Mouse (Mus musculus): ENCODE data around the gene Grin2a.
"Not testable (repeated sequence)": the region's sequence is repeated elsewhere in the genome, so short reads cannot be mapped to it uniquely, and the experiment has no call there.

The Grin2a gene

DNA sequence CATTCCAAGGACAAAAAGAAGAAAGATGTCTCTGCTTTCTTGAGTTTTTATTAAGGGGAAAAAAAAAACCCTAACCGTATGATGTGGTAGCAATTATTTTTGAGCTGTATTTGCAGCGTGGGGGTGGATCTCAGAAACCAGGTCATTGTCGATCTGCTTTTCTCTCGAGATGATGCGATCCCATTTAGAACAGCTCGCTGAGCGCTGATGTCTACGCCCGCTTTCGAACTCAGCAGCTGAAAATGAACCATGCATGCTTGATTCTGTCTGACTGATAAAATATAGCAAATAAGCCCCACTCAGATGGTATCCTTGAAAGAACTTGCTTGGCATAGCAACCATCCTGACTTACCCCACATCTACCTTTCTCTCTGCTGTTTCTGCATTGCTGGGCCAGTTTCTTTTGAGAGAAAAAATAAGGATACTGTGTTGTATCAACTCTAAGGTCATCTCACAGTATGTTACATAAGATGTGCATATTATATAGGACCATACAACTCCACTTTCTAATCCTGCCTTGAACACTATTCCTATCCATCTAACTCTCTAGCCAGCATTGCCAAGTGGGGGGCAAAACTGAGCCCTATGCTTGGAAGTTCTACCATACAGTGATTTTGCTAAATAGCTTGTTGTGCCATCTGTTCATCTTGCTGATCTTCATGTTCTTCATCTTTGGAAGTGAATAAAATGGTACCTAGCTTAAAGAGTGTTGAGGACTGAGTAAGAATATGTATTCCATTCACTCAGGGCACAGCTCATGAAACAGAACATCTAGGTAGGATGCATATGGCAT, 369.5 kb downstream of the Grin2a start:
- no peak for DNase-seq (ENCODE audit: low spot score)

DNA sequence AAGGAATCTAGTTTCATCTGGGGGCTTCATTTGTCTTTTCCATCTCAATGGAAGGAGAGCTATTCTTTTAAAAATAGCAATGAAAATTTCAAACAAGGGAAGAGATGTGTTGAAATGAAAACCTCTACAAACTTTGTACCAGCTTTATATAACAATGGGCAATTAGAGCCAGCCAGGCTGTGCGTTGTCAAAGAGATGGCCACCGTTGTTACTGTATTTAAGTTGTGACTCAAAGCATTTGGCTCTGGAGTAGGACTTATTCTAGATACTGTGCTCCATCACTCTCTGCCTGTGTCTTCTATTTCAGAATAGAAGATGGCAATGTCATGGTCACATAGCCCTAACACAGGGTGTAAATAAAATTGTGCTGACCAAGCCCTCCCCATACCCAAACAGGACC, 371.0 kb downstream of the Grin2a start:
- no peak for DNase-seq (ENCODE audit: low spot score)

DNA sequence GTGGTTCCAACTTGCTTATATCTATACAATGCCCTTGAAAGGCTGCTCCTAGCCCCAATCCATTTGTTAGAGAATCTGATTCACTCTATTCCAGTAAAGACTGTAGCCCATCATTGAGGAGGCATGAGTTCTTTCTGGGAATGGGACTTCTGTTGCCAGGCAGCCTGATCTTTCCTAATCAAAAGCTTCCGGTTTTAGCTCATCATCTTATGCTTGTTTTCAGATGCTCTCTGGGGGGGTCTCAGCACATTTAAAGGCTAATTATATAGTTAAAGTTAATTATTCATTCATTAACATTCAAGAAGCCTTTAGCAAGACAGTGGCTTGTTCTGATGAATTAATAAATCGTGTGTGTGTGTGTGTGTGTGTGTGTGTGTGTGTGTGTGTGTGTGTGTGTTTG, 377.2 kb downstream of the Grin2a start:
- no peak for DNase-seq (ENCODE audit: low spot score)

DNA sequence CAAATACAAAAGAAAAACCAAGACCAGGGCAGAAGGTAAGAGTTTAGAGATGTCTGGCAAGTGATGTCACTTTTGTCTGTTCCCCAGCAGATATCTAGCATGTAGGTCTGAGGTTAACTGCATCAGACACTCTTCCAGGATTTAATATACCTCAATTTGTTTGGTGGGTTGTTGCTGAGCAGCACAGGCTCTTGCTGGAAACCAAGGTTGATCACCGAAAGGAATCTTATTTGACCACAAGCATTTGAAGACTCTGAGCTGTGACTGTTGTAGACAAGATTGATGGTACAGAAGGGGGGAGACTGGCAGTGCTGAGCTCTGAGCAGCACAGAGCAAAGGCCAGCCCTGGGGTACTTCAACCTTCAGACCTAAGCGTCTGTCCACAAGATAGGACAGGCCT, 378.1 kb downstream of the Grin2a start:
- DNase-seq (ENCODE audit: low spot score) = no peak

DNA sequence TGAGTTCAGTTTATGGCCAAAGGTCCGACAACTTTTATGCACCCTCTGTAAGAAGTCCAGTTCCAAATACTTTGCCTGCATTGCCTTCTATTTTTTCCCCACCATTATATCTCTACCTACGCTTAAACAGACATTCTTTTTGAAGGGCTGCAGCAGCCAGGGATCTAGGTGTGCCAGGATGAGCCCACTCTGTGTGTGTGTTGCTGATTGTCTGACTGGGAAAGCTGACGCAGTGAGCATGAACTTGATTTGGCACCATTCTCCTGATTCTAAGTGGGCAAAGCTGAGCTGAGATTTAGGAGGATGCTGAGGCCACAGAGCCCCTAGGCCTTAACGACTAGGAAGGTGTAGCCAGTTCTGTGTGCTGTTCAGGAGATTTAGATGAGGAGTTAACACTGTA, 378.6 kb downstream of the Grin2a start:
- no peak for DNase-seq (ENCODE audit: low spot score)

DNA sequence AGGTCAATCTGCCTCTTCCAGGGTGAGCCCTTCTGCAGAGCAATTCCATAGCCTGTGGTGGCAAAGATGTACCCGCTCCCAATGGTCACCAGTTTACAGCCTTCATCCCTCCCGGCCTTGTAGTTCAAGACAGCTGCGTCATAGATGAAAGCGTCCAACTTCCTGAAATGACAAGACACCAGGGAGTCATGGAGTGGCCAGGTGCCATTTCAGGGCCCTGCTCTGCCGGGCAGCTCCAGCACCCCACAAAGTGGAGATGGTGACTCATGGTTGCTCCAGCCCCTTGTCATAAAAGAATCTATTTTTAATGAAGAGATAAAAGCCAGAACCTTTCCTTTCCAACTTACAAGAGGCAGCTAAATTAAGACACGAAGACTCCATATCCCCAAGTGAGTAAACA, 382.8 kb downstream of the Grin2a start:
- DNase-seq (ENCODE audit: low spot score) = not testable (repeated sequence)

DNA sequence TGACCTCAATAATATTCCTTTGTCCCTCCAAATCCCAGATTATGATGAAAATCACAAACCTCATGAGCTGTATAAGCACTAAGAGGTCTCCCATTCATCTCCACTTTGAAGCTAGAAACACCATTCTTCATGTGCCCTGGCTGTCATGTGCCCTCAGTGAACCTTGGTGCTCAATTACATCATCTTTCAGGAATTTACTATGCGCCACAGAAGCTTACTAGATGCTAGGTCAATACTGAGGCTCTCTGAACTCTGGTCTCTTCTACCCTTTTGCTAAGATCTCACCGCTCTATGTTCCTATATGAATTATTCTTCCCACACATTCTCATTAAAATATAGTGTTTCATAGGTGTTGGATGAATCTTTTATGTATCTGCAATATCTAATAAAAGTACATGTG, 387.9 kb downstream of the Grin2a start:
- no peak for DNase-seq (ENCODE audit: low spot score)

DNA sequence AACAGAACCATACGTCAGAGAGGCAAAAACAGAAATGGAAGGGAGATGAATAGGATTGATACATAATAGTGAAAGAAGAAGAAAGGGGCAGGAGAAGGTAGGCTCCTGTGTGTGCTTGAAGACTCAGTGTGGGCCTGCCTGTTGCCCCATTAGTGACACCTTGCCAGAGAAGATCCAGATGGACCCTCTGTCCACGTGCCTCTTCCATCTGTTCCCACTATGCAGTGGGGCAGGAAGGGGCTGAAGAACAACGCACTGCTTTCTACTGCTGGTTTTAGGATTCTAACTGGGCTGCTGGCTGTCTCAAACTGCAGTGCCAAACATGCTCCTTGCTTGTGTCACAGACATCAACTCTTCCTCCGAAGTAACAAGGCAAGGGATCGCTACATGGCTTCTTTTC, 391.4 kb downstream of the Grin2a start:
- DNase-seq (ENCODE audit: low spot score) = no peak

DNA sequence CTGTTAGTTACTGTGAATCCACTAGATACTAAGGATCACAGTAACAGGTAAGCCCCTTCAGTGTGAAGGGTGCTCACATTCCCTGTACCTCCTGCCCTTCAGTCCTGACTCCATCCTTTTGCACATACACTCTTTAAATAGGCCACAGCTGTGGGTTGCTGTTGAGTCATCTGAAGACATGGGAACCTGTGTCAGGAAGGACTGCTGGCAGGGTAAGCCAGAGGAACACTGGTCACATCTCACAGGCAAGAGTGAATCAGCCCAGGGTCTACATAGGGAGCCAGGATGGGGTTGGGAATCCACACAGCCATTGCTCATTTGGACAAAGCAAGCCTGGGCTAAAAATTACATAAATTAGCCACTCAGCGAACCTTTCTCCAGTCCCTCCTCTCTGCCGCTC, 392.8 kb downstream of the Grin2a start:
- no peak for DNase-seq (ENCODE audit: low spot score)

DNA sequence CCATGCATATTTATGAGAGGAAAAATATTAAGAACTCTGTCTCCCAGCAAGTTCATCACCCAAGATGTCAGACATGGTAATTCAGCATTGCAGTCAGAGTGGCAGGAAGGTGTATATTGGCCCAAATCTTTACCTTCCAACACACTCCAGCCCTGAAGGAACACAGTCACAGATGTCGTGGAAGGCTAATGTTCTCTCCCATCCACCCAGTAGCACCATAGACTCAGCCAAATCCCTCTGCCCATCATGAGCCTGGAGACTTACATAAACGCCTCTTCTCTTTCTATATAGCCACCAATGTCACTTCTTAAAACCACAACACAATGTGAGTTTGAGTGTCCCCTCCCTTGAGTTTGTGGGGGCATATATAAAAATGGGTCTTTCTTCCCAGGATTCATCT, 406.2 kb downstream of the Grin2a start:
- DNase-seq (ENCODE audit: low spot score) = no peak

DNA sequence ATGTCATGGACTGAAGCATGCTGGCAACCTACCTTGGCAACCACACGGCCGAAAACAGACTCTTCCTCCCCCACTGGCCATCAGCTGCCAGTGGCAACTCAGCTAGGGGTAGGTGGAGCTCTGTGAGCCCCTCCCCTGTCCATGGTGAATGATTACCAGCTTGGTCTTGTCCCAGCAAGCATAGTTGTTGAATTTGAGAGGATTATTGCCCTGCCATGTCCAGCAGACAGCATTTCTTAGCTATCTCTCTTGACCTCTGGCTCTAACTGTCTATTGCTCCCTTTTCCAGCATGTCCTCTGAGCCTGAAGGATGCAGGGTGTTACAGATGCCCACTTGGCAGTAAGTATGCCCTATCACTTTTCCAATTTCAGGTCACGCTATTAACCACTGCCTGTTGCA, 406.9 kb downstream of the Grin2a start:
- DNase-seq (ENCODE audit: low spot score) = no peak

DNA sequence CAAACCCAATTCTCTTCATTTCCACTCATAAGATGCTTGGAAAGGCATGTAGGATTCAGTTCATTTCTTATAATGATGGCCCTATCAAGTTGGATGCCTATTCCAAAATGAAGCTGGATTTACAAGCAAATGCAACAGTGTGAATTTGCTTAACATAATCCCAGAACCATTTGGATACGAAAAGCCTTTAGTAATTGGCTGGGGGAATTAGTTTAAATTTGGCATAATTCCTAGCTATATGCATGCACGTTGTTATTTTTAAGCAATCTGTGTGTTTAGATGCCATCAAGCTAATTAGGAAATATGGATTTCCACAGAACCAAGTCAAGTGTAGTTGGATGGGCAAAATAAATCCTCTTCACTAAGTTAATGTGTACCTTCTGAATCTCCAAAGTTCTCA, 411.4 kb downstream of the Grin2a start:
- no peak for DNase-seq (ENCODE audit: low spot score)

DNA sequence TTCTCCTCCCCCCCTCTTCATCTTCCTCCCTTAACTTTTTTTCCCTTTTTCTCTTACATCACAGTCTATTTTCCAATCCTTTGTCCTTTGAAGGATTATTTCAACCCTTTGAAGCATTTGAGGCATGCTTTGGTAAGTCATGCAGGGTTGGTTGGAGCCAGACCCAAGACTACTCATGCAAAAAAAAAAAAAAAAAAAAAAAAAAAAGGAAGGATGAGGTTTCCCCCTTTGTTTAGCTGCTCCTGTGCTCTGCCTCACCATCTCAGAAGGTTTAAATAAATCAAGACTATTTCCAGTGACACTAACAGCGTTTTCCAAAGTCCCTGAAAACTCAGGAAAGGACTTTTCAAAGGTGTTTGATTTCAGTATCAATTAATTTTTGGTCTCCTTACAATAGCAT, 423.6 kb downstream of the Grin2a start:
- DNase-seq (ENCODE audit: low spot score) = no peak

DNA sequence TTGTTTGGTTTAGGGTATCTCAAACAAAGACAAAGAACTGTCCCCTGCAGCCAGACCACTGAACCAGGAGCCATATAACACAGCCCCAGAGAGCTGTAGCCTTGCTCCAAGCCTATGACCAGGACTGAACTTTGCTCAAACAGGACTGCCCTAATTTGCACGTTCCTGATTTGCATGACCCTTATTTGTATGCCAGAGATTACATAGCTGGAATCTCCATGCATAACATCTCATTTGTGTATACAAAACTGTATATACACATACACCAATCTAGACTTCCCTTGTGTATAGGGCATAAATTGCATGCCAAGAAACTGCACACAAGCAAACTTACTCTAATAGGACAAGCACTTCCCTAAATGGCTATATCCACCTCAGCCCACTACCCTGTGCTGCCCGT, 428.1 kb downstream of the Grin2a start:
- no peak for DNase-seq (ENCODE audit: low spot score)

DNA sequence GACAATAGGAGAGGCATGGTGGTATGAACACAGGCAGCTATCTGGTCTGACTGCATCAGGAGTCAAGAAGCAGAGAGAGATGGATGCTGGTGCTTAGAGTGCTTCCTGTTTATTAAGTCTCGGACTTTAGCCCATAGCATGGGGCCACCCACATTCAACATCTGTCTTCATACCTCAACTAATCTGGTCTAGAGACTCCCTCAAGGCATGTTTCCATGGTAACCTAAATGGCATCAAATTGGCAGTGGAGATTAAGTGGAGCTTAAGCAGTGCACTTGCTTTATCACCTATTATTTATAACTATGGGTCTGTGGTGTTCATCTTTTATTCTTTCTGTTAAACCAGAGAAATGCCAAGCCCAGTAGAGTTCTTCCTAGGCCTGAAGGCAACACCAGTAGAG, 433.5 kb downstream of the Grin2a start:
- no peak for DNase-seq (ENCODE audit: low spot score)

DNA sequence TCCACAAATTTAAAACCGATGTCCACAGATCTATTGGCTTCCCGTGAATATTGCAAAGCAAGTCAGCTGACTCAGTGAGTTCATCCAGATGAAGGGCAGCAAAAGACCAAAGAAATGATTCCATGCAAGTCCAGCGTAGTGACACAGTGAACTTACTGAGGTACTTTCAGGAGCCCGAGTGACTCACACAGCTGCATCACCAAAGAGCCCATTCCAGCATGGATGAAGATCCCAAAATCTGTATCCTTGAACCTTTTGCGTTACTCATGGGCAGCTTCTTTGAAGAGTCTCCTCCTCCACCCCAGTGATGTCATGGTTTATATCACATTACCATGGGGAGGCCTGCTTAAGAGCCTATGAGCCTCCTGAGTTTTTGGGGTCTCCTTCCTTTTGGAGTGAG, 460.2 kb downstream of the Grin2a start:
- DNase-seq (ENCODE audit: low spot score) = no peak

DNA sequence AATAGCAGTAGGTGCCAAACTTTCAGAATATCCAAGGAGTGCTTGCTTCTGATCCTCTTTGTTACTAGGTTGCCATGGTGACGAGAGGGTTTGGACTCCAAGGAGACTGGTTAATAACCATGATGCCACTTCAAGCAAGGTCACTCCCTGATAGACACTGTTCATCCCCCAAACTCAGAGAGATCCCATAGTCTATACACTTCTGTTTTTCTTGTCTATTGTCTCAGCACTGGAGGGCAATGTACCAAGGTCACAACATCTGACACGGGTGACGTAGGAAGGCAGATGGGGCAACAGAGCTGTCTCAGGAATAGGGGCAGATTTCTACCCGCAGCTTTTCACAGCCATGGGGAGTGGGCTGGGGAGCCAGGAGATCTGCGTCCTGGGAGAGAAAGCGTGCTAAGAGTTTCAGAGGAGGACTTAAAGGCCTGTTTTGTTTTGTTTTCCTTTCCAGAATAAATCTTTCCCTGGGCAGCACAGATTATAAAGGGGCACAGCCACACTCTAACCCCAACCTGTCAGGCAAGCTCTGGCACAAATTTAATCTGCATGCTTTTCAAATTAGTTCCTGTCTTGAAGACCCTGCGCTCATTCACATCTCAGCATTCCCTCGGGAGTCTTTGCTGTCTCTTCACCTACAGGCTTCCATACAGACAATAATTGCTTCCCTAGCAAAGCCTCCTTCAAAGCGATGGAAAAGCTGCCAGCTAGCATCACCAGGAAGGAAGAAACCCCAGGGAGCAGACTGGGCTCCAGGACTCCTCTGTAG, 461.6 kb downstream of the Grin2a start:
- DNase-seq (ENCODE audit: low spot score) = no peak

DNA sequence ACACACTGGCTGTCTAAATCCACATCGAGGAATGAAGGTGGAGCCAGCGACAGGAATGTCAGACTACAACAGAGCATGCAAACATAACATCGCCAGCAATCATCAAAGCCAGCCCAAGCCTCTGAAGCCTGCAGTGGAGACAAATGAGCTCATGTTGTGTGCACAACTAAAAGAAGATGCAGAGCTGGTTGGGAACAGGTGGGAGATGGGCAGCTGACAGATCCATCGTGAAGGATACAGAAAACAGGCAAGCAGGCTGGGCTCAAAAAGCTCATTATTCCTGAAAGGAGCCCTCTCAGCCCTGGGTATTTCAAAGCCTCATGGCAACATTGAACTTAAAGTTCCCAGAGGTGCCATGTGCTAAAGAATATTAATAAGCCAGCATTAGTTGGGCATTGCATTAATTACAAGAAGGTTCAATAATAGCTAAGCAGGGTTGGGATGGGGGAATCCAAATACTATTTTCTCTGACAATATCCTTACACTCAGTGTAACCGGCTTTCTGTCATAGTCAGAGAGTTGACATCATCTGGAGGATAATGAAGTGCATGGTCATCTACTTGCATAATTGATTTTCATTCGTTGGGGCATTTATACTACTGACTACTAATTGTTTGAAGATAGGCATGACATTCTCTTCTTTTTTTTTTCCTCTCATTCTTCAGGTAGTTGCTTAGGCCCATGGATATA, 462.4 kb downstream of the Grin2a start:
- no peak for DNase-seq (ENCODE audit: low spot score)

DNA sequence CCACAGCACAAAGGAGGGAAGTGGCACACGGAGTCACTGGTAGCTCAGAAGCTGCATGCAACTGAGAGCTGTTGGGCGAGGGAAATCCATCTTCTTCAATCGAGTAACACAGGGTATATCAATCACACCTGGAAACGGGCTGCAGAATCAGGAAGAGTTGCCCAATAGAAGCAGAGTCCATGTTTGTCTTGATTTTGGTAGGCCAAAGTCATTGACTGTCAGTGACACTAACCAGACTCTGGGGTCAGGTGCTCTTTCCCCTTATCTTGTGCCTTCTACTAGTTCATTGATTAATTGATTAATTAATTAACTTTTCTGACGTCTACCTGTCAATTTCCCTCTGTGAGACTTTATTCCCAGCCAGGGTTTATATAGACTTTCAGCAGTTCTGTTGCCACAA, 468.1 kb downstream of the Grin2a start:
- no peak for DNase-seq (ENCODE audit: low spot score)

DNA sequence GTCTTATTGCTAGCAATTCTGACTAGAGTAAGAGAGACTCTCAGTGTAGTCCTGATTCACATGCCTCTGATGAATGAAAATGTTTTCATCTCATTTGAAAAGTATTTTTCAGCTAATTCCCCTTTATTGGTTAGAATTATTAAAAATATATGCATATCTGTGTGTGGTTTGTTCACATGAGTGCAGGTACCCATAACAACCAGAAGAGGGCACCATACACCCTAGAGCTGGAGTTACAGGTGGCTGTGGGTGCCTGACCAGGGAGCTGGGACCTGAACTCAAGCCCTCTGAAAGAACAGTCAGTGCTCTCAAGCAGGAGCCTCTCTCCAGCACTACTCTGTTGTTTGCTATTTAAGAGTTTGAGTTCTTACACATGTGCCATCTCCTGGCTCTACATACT, 472.0 kb downstream of the Grin2a start:
- DNase-seq (ENCODE audit: low spot score) = no peak
